Mouse (Mus musculus) embryonic facial prominence, embryonic 15.5 days (tissue): ENCODE data around the gene BC052040. TPM values are rescaled to one million over a fixed set of nuclear protein-coding genes. Genes with fewer than 3 reads are reported as not detected.

Experiments
- ATAC-seq: fragments of 200-750 bp; cut with Nextera tagmentation; 2 replicates; pipeline ENCODE4 v1.8.0; 2017; ENCODE audit warnings: low read depth, moderate TSS enrichment; ENCODE audit not compliant: insufficient number of reproducible peaks, low FRiP score, low TSS enrichment
- H3K27ac ChIP-seq: fragments of 300-500 bp; sonication (generic); replicated peaks from 2 replicates; pipeline ENCODE4 v1.5.1; 2015; ENCODE audit warnings: mild to moderate bottlenecking, inconsistent platforms
- H3K27me3 ChIP-seq: fragments of 300-500 bp; sonication (generic); 2 replicates; pipeline ENCODE4 v1.6.1; 2015; ENCODE audit warnings: inconsistent platforms
- H3K36me3 ChIP-seq: fragments of 300-500 bp; sonication (generic); 2 replicates; pipeline ENCODE4 v1.6.1; 2015; ENCODE audit warnings: mild to moderate bottlenecking, inconsistent platforms
- H3K4me1 ChIP-seq: fragments of 300-500 bp; sonication (generic); 2 replicates; pipeline ENCODE4 v1.6.1; 2015; ENCODE audit warnings: inconsistent platforms
- H3K4me2 ChIP-seq: fragments of 300-500 bp; sonication (generic); replicated peaks from 2 replicates; pipeline ENCODE4 v1.6.1; 2015; ENCODE audit warnings: mild to moderate bottlenecking, inconsistent platforms
- H3K4me3 ChIP-seq: fragments of 300-500 bp; sonication (generic); replicated peaks from 2 replicates; pipeline ENCODE4 v1.5.1; 2015; ENCODE audit warnings: mild to moderate bottlenecking, inconsistent platforms
- H3K9ac ChIP-seq: fragments of 300-500 bp; sonication (generic); 2 replicates; pipeline ENCODE4 v1.6.1; 2015; ENCODE audit warnings: inconsistent platforms
- H3K9me3 ChIP-seq: fragments of 300-500 bp; sonication (generic); replicated peaks from 2 replicates; pipeline ENCODE4 v1.6.1; 2016; ENCODE audit warnings: inconsistent platforms
- WGBS: fragments of 180-500 bp; shearing (Covaris S2); methylation state at CpG from one replicate; pipeline ENCODE4 v1.1.7; 2015; 5-methylcytosine and 5-hydroxymethylcytosine counted together
- polyA plus RNA-seq: library from polyadenylated mRNA; unstranded; fragments of >200 nt; fragmentation: Nextera tagmentation; extraction: Ambion mirVana; gene quantifications from 2 replicates; pipeline ENCODE4 v1.2.1, GENCODE M21; 2015

Gene BC052040
- polyA plus RNA-seq, 1 experiment from 2014 or later = 11.5 TPM

DNA sequence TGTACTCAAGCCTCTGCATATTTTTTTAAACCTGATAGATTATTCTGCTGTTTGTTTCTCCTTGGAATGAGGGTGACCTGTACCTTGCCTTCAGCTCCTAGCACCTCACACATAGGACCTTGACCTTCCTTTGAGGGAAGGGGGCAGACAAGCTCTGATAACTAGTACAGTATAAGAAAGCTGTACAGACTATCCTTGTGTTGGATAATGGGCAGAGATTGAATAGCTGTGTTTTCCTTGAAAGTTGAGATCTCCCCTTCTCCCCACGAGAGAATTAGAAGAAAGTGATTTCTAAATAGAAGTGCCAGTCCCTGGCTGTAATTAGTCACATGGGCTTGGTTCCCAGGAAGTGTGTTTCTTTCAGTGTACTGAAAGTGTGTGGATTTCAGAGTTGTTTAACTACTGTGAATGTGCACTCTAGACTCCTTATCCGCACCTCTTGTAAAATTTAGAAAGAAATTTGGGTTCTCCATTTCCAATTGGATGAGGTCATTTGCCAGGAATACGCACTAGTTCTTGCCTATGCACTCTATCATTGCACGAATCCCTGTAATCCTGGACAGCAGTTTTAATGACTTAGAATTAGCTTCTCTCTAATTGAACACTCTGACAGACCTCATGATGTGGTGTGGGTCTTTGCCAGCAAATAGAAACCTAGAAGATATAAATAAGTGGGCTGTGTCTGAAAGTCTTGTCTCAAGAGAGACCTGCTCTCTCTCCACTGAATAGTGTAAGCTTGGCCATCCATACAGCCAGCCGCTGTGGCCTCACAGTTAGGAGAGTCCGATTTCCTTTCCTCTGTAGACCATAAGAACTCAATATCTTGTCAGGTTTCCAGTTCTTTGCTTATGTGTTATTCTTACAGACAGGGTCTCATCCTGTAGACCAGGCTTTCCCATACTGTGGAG, 79.0 kb downstream of the BC052040 start:
- Histone ChIP-seq H3K9me3 (no peaks in the 10 kb centered on the region), H3K27ac (no peak overlapping the region), H3K9ac (no peak overlapping the region), H3K4me2 (no peak overlapping the region), H3K36me3 (no peaks in the 10 kb centered on the region), H3K4me3 (no peak overlapping the region), H3K27me3 (no peaks in the 10 kb centered on the region), H3K4me1 (0 out of 2 replicates have a peak, but pooled peaks cover 4% of the 10 kb centered on the region)
- ATAC-seq = no peak; the same call in 1 of the 2 replicates
- WGBS = 79% methylated on average over 6 of the region's 6 CpGs

DNA sequence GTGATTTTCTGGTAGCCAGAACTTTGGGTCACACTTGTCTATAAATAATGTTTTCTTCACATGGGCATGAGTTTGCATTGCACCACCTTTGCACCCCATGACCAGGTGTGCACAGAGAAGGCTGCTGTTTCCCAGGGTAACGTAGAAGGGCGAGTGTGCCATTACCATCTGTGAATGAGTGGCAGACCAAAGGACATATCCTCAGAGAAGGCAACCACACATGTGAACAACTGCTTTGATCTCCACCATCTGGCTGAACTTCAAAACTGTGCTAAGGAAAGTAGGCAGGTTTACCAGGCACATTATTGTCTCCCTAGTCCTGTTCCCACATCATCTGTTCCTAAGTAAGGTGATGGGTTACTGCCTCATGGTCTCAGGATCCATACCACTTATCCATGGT, 86.0 kb downstream of the BC052040 start:
- Histone ChIP-seq H3K9me3 (no peaks in the 10 kb centered on the region), H3K4me2 (no peak overlapping the region), H3K4me3 (no peak overlapping the region), H3K36me3 (no peaks in the 10 kb centered on the region), H3K4me1 (no peaks in the 10 kb centered on the region), H3K9ac (no peak overlapping the region), H3K27me3 (no peaks in the 10 kb centered on the region), H3K27ac (no peak overlapping the region)
- 64% methylated on average over 2 of the region's 2 CpGs for WGBS
- ATAC-seq = no peak

DNA sequence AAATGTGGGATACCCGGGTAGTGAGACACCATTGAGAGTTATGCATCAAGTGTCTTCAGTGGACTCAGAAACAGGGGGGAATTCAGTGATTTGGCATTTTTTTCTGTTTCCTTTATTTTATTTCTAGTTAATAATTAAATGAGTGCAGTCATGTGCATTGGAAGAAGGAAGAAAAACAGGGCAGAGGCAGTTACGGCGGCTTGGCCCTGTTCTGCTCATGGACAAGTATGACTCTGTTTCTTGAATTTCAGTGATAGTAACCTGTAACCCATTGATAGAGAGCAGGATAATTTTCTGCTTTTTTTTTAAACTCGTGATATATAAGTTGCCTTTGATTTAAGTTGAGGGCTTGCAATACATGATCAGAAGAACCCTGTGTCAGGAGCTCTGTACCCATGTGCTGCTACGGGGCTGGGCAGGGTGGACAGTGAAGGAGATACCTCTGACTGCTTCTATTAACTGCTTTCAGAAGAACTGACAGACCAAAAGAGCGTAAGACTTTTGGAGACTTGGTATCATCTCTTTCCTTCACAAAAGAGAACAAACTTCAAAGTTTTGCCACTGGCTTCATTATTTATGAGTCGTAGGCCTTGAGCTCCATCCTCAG, 91.6 kb downstream of the BC052040 start:
- H3K9ac ChIP-seq = no peak overlapping the region
- no peaks in the 10 kb centered on the region for H3K4me1 ChIP-seq
- no peak for ATAC-seq
- H3K4me3 ChIP-seq = no peak overlapping the region
- WGBS = 92% methylated on average over 7 of the region's 7 CpGs
- H3K9me3 ChIP-seq = no peaks in the 10 kb centered on the region
- no peaks in the 10 kb centered on the region for H3K27me3 ChIP-seq
- H3K4me2 ChIP-seq = no peak overlapping the region
- no peaks in the 10 kb centered on the region for H3K36me3 ChIP-seq
- no peak overlapping the region for H3K27ac ChIP-seq

GRCm38 (mm10) chr2:115678786-115679185, 97.3 kb downstream of the BC052040 start:
- 79% methylated on average over 5 of the region's 5 CpGs for WGBS
- no peak overlapping the region for H3K27ac ChIP-seq
- no peaks in the 10 kb centered on the region for H3K4me1 ChIP-seq
- ATAC-seq = no peak
- no peak overlapping the region for H3K4me3 ChIP-seq
- H3K27me3 ChIP-seq = no peaks in the 10 kb centered on the region
- H3K4me2 ChIP-seq = no peak overlapping the region
- no peaks in the 10 kb centered on the region for H3K9me3 ChIP-seq
- no peaks in the 10 kb centered on the region for H3K36me3 ChIP-seq
- no peak overlapping the region for H3K9ac ChIP-seq

DNA sequence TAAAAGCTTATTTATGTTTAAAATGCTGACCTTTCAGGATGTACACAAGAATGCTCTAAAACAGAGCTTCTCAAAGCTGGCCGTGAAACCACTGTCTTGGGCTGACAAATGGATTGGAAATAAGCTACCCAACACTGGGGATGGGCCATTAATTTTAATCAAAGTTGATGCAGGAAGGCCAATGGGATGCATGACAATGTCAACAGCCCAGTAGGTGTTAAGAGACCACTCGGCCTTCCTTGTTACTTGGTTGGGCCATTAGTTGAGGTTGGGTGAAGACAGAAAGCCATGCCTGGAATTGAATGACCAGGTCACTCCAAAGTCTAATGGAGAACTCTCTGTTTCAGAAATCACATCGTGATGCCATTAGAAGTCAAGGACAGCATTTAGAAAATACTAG, 103.7 kb downstream of the BC052040 start:
- H3K4me3 ChIP-seq = no peak overlapping the region
- no peaks in the 10 kb centered on the region for H3K4me1 ChIP-seq
- 81% methylated on average over 3 of the region's 3 CpGs for WGBS
- H3K4me2 ChIP-seq = no peak overlapping the region
- H3K27me3 ChIP-seq = no peaks in the 10 kb centered on the region
- no peak overlapping the region for H3K9ac ChIP-seq
- H3K36me3 ChIP-seq = no peaks in the 10 kb centered on the region
- H3K9me3 ChIP-seq = no peaks in the 10 kb centered on the region
- ATAC-seq = no peak
- no peak overlapping the region for H3K27ac ChIP-seq

GRCm38 (mm10) chr2:115687612-115688011, 106.1 kb downstream of the BC052040 start:
- no peaks in the 10 kb centered on the region for H3K27me3 ChIP-seq
- no peaks in the 10 kb centered on the region for H3K36me3 ChIP-seq
- no peak overlapping the region for H3K4me2 ChIP-seq
- no peak overlapping the region for H3K9ac ChIP-seq
- no peak overlapping the region for H3K4me3 ChIP-seq
- no peaks in the 10 kb centered on the region for H3K4me1 ChIP-seq
- H3K27ac ChIP-seq = no peak overlapping the region
- ATAC-seq = no peak
- H3K9me3 ChIP-seq = no peaks in the 10 kb centered on the region
- WGBS = 93% methylated on average over 4 of the region's 4 CpGs

GRCm38 (mm10) chr2:115688282-115688681, 106.8 kb downstream of the BC052040 start:
- H3K36me3 ChIP-seq = no peaks in the 10 kb centered on the region
- no peak overlapping the region for H3K27ac ChIP-seq
- H3K4me1 ChIP-seq = no peaks in the 10 kb centered on the region
- no peaks in the 10 kb centered on the region for H3K27me3 ChIP-seq
- H3K9ac ChIP-seq = no peak overlapping the region
- 82% methylated on average over 6 of the region's 6 CpGs for WGBS
- no peaks in the 10 kb centered on the region for H3K9me3 ChIP-seq
- H3K4me3 ChIP-seq = no peak overlapping the region
- H3K4me2 ChIP-seq = no peak overlapping the region
- ATAC-seq = no peak; the same call in 1 of the 2 replicates

DNA sequence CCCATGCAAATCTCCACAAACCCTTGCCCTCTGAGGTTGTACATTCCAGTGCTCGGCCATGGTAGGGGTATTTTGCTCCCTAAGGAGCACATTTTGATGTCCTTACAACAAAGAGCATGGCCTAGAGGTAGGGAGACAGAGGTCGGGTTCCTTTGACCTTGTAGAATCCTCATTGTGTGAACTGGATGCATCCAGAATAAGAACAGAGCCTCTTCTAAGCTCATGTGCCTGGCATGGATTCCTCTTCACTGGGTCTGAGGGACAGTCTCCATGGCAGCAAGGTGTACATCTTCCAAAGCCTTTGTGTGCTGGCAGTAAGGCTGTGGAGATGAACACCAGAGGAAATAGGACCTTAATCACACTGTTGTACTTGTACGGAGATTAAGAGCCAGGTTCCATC, 112.3 kb downstream of the BC052040 start:
- Histone ChIP-seq H3K9me3 (no peaks in the 10 kb centered on the region), H3K36me3 (no peaks in the 10 kb centered on the region), H3K4me2 (no peak overlapping the region)

GRCm38 (mm10) chr2:115694386-115694785, 112.9 kb downstream of the BC052040 start:
- H3K4me3 ChIP-seq = no peak overlapping the region
- WGBS = 86% methylated on average over 6 of the region's 6 CpGs
- no peak overlapping the region for H3K27ac ChIP-seq
- H3K36me3 ChIP-seq = no peaks in the 10 kb centered on the region
- H3K9me3 ChIP-seq = no peaks in the 10 kb centered on the region
- H3K27me3 ChIP-seq = no peaks in the 10 kb centered on the region
- no peaks in the 10 kb centered on the region for H3K4me1 ChIP-seq
- H3K4me2 ChIP-seq = no peak overlapping the region
- no peak overlapping the region for H3K9ac ChIP-seq
- ATAC-seq = no peak

More for the DNA sequence above, 112.3 kb downstream of the BC052040 start:
- Histone ChIP-seq H3K27me3 (no peaks in the 10 kb centered on the region), H3K27ac (no peak overlapping the region), H3K4me3 (no peak overlapping the region), H3K9ac (no peak overlapping the region), H3K4me1 (no peaks in the 10 kb centered on the region)
- WGBS = 74% methylated on average over 3 of the region's 3 CpGs
- ATAC-seq = no peak

DNA sequence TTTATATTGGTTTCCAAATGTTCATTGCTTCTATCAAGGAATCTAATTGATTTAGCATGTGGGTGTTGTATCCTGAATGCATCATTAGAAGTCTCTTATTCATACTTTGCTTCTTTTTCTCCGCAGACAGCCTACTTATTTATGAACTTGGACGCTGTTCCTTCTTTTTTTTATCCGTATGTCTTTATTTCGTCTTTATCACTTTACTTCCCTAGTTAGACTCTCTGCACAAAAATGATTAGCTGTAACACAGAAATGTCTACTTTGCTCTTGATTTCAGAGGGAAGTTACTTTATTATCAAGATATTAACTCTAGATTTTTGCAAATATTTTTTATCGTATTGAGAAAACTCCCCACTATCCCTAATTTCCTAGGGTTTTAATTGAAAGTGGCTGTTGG, 117.5 kb downstream of the BC052040 start:
- WGBS = 72% methylated on average over 5 of the region's 5 CpGs
- no peak overlapping the region for H3K27ac ChIP-seq
- no peak overlapping the region for H3K4me2 ChIP-seq
- no peaks in the 10 kb centered on the region for H3K27me3 ChIP-seq
- H3K9ac ChIP-seq = no peak overlapping the region
- no peaks in the 10 kb centered on the region for H3K4me1 ChIP-seq
- ATAC-seq = no peak
- H3K36me3 ChIP-seq = 0 out of 2 replicates have a peak, but pooled peaks cover 4% of the 10 kb centered on the region
- no peak overlapping the region for H3K4me3 ChIP-seq
- H3K9me3 ChIP-seq = no peaks in the 10 kb centered on the region

- H3K36me3 ChIP-seq = 0 out of 2 replicates have a peak, but pooled peaks cover 4% of the 10 kb centered on the region
- no peaks in the 10 kb centered on the region for H3K4me1 ChIP-seq
- no peaks in the 10 kb centered on the region for H3K9me3 ChIP-seq
- no peaks in the 10 kb centered on the region for H3K27me3 ChIP-seq
- H3K9ac ChIP-seq = no peak overlapping the region
- 75% methylated on average over 5 of the region's 5 CpGs for WGBS
- no peak for ATAC-seq
- no peak overlapping the region for H3K27ac ChIP-seq
- no peak overlapping the region for H3K4me2 ChIP-seq
- no peak overlapping the region for H3K4me3 ChIP-seq
These were observed 121.1 kb downstream of the BC052040 start for GRCm38 (mm10) chr2:115702610-115703009.
